Mouse (Mus musculus): Measurements from ENCODE around the gene Hba-a2.

GRCm38 (mm10) chr11:32336435-32336907 lies 40.2 kb downstream of the Hba-a2 start:
- no peak for TF ChIP-seq CTCF (IDR thresholded peaks at IDR 0.05; ENCODE audit: borderline replicate concordance, insufficient read depth, low read depth, low read length)
- TF ChIP-seq POLR2A (IDR thresholded peaks at IDR 0.05; ENCODE audit: borderline replicate concordance, insufficient read depth, low read length): no peak

Measured in cerebellum, adult 2 months (tissue).